Mouse (Mus musculus) urinary bladder, postnatal 4 days (tissue): Measurements from ENCODE around the gene Adamts16.

Experiments used
- DNase-seq, 2 experiments: peaks; one replicate each; pipeline ENCODE4 v3.0.0; 2021 to 2022; ENCODE audit warnings: low spot score in 2 of 2

The Adamts16 gene

GRCm38 (mm10) chr13:70762586-70762985 is 79.0 kb downstream of the Adamts16 start:
- DNase-seq, result no peak

GRCm38 (mm10) chr13:70761312-70761711 is 80.3 kb downstream of the Adamts16 start:
- DNase-seq, result no peak

GRCm38 (mm10) chr13:70760186-70760585 is 81.4 kb downstream of the Adamts16 start:
- no peak for DNase-seq

GRCm38 (mm10) chr13:70746294-70747008 is 95.2 kb downstream of the Adamts16 start:
- DNase-seq, result no peak

GRCm38 (mm10) chr13:70744416-70745038 is 97.1 kb downstream of the Adamts16 start:
- no peak for DNase-seq

DNA sequence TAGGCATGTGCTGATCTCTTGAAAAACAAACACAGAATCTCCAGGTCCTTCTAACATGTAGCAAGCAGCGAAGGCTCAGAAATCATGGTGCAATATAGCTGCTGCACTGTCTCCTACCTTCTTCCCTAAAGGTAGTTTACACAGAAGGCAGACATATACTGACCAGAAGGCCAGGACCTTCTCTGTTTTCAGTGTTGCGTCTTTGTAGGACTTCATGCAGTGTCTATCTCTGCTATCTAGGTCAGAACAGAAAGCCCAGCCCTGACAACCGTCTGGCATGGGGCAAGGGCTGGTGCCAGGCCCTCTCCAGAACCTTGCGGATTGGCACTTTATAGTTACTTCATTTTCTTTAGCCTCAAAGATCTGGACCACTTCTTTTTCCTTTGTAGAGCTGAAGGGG is 98.9 kb downstream of the Adamts16 start:
- no peak for DNase-seq

- DNase-seq, result no peak
These were observed 101.0 kb downstream of the Adamts16 start for GRCm38 (mm10) chr13:70740281-70741240.

DNA sequence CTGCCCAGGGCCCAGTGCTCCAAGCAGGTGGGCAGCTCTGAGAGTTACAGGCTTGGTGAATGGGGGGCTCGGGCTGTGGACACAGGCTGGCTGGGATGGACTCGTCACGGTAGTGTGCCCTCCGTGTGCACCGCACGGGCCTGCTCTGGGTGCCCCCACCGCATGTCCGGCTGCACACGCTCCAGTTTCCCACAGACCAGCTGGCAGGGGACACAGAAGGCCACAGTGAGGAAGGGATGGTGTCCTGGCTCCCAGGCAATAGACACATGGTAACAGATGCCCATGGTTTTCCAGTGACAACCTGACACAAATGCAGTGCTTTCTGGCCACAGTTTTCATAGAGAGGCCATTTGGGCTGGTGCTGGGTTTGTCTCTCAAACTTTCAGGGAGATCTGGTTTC is 102.8 kb downstream of the Adamts16 start:
- DNase-seq, result no peak

DNA sequence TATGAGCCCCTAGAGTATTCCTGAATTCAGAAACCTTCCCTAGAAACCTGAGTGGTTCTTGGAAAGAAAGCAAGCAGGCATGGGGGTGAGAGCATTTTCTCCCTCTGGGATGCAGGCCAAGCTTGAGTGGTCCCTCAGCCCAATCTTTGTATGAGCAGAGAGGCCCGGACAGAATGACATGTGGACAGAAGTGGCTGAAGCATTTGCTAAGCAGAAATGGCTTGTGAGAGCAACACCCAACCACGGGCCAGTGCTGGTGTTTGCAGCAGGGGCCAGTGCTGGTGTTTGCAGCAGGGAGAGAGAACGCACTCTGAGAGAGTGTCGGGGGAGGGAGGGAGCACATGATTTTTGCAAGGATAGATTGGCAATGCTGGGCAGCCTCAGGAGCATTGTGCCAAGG is 105.2 kb downstream of the Adamts16 start:
- DNase-seq, result no peak

GRCm38 (mm10) chr13:70734640-70735039 is 107.0 kb downstream of the Adamts16 start:
- no peak for DNase-seq

DNA sequence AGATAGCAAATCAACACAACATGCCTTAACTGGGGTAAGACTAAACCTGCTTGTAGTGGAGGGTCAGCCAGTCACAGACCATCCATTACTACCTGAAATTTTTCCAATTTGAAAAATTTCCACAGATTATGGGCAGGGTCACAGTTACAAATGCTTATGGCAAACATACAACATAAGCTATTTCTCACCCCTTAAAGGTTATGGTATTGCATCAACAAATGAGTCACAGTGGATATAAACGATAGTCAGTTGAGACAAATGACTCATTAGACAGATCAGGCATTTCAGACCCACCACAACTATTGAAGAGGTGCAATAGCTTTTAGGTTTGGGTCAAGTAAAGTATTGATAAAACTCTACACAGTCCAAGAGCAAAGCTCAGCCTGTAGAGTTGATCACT is 107.7 kb downstream of the Adamts16 start:
- DNase-seq, result no peak

GRCm38 (mm10) chr13:70733206-70733605 is 108.4 kb downstream of the Adamts16 start:
- no peak for DNase-seq

DNA sequence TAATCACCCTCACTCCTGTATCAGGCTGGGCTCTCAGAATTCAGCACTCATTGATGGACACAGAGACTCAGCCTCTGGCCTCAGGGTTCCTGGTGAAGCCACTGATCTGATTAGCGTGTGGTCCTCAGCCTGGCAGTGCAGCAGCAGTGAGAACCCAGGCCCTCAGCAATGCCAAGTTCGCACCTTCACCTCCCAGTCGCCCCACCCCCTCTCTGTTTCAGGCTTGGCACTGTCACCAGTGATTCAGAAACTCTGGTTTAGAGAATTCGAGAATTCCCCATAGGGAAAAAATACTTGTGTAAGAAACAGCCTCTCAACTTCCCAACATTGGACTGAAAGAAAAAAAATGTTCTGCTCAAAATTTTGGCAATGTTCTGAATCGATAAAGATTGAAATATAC is 108.8 kb downstream of the Adamts16 start:
- DNase-seq, result no peak

- no peak for DNase-seq
These were observed 110.3 kb downstream of the Adamts16 start for GRCm38 (mm10) chr13:70731349-70731748.

DNA sequence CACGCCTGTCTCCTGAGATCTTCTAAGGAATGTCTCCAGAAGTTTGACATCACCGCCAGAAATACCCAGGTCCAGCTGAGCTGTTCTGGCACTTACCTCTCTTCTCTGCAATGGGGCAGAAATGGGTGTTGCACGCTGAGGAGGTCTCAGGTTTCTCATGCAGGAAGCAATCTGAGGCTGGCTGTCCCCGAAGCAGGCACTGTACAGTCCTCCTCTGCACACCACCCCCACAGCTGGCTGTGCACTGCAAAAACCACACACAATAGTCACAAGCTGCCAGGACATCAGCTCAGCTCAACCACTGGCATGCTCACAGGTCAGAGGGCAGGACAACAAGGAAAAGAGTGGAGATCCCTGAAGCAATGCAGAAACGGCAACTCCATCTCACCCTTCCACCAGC is 111.6 kb downstream of the Adamts16 start:
- no peak for DNase-seq

GRCm38 (mm10) chr13:70726249-70726648 is 115.4 kb downstream of the Adamts16 start:
- DNase-seq, result no peak

- no peak for DNase-seq
These were observed 117.0 kb downstream of the Adamts16 start for GRCm38 (mm10) chr13:70724635-70725034.

DNA sequence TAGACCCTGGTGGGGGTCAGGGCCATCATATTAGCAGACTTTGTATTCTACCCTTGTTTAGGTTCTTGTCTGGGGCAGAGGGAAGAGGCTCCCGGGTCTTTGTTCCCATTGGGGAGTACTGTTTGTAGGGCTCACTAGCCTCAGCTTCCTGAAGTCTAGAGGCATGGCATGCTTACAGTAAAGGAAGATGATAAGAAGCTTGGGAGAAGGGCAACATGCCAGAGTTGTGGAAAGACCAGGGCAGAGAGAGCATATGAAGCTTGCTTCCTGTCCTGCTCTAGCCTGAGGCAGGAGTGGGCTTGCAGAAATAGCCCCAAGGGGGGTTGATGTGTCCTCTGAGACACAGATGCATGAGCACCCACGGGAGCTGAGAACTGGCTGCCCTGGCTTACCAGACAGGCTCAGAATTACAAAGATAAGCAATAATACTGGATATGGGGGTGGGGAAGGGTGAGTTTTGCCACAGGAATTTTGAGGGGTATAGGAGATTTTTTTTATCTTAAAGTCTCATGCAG is 117.4 kb downstream of the Adamts16 start:
- no peak for DNase-seq

DNA sequence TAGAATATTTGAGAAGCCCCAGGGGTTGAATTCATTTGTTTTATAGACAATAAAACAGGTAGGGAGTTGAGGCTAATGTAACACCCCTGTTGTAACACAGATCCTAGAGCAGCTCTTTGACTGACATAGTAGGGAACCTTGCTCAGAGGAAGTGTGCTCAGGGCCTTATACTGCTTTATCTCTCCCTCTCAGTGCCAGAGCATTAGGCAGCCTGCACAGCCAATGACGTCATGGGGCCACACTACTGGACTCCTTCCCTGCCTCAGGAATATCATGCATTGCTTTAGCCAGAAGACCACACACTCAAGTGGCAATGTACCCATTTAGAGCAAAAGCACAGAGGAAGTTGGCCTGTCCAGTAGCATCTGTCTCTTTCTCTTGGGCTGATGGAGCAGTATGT is 121.6 kb downstream of the Adamts16 start:
- DNase-seq, result no peak

GRCm38 (mm10) chr13:70718814-70719213 is 122.8 kb downstream of the Adamts16 start:
- DNase-seq, result no peak

DNA sequence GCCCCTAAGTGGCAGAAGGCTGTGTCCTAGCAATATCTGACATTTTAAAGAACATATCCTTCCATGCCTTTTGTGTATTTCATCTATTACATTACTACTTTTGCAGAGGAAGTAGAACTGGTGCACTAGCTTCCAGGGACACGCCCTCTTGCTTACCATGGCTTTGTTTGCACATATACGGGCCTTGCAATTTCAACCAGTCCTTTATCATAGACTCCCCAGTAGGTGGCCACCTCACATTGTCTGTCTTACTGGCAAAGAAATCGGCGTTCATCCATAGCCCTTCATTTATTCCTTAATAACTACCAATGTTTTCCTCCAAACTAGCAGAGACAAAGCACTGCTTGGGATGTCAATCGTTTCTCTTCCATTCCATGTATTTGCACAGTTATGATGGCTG is 125.6 kb downstream of the Adamts16 start:
- DNase-seq, result no peak

DNA sequence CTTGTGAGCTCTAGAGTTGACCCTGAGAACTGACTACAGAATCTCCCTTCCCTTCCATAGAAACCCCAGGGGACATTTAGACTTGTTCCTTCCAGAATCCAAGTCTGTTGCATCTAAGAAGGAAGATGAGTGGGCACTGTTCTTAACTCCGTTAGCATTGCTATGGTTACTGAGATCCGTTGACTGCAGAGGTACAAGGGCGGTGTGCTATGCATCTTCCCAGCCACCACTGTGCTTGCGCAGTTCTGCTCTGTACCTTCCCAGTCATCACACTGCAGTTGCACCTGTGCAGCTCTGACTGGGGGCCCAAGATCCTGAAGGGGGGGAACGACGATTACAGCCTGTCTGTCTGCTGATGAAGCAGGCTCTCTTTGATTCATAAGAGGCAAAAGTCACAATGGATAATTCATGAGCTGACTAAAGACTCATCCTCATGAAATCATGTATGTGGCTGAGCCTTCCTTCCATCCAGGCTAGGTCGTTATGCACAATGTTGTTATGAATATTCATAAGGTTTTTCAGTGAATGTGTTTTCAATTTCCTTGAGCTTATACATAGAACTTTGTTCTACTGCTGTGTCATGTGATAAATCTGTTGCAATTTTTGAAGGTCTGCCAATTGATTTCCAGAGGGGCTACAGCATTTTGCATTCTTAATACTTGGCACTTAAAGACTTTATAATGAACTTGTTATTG is 127.4 kb downstream of the Adamts16 start:
- DNase-seq, result no peak
